ENCODE assay signal across 10 mouse cellular contexts in genomic region chr16:74900835-74901234, GRCm38 (mm10).
DNase-seq lines count a peak whose midpoint lies in the region; ATAC-seq and TF ChIP-seq lines count a peak whose summit lies in the region.
"Had no signal": no experiment of that assay in that cellular context is flagged by ENCODE, and none has a peak within 500 bp of the region (broad histone marks: within the 10 kb centered on the region; RNA-seq: fewer than 3 reads in every experiment).

No protein-coding gene starts in this region.

- no peak overlapping the region for H3K4me3 ChIP-seq in myocyte
- H3K4me3 ChIP-seq in hindbrain, embryonic 11.5 days (ENCODE audit: low read depth, low read length), result no peak overlapping the region
- H3K4me3 ChIP-seq: midbrain, embryonic 12.5 days had no signal

- no peak overlapping the region for H3ac ChIP-seq in myocyte (ENCODE audit: control insufficient read depth, insufficient read length)

- no peak for TF ChIP-seq POLR2A in myocyte (IDR thresholded peaks at IDR 0.05; ENCODE audit: insufficient read length, low read depth)

- H3K4me2 ChIP-seq in myocyte (ENCODE audit: low read depth), result peak overlapping the region; percentile 47
- no peak overlapping the region for H3K4me2 ChIP-seq in hindbrain, embryonic 11.5 days (replicated peaks; ENCODE audit: low read depth, low read length)
- H3K4me2 ChIP-seq: midbrain, embryonic 12.5 days had no signal

- no peaks in the 10 kb centered on the region for H3K36me3 ChIP-seq in myocyte (ENCODE audit: control insufficient read depth, insufficient read depth)
- H3K36me3 ChIP-seq in hindbrain, embryonic 11.5 days (ENCODE audit: control insufficient read depth, insufficient read depth, low read length), result no peaks in the 10 kb centered on the region
- H3K36me3 ChIP-seq: G1E; midbrain, embryonic 12.5 days had no signal

- no peak overlapping the region for H3K27ac ChIP-seq in hindbrain, embryonic 11.5 days (ENCODE audit: low read depth, low read length)
- H3K27ac ChIP-seq: midbrain, embryonic 12.5 days had no signal

- ATAC-seq in hindbrain, embryonic 11.5 days (ENCODE audit: low FRiP score), result no peak

- intact Hi-C loops in gastrocnemius, postnatal 14 days (cut with DNase I; ENCODE audit: low total_unique reads), result no loop called here
- intact Hi-C loops in heart, postnatal 10 days (cut with DNase I), result no loop called here

- H3K9me3 ChIP-seq in hindbrain, embryonic 11.5 days (ENCODE audit: control insufficient read depth, low read length), result no peaks in the 10 kb centered on the region
- H3K9me3 ChIP-seq: G1E; midbrain, embryonic 12.5 days had no signal

- 55% methylated on average over 7 of the region's 7 CpGs for WGBS in hindbrain, embryonic 11.5 days

- DNase-seq in gastrocnemius, postnatal 14 days, result peak; percentile 36
- DNase-seq in gastrocnemius, adult 8-10 months (ENCODE audit: low spot score in 2 of 2), result no peak
- peak; percentile 40 for DNase-seq in right cerebral cortex, adult 18-20 months
- DNase-seq in right cerebral cortex, postnatal 36 days (ENCODE audit: low spot score in 2 of 2), result no peak
- peak; percentile 18 to 34 for DNase-seq in heart, postnatal 10 days
- no peak for DNase-seq in hindbrain, embryonic 11.5 days (ENCODE audit: low spot score)
- no peak for DNase-seq in spleen, adult 18-20 months

- no peaks in the 10 kb centered on the region for H3K27me3 ChIP-seq in myocyte (ENCODE audit: control insufficient read depth, insufficient read depth, insufficient read length)
- H3K27me3 ChIP-seq in hindbrain, embryonic 11.5 days (ENCODE audit: control insufficient read depth, insufficient read depth, low read length), result no peaks in the 10 kb centered on the region
- H3K27me3 ChIP-seq: midbrain, embryonic 12.5 days had no signal

- no peaks in the 10 kb centered on the region for H3K4me1 ChIP-seq in hindbrain, embryonic 11.5 days (replicated peaks; ENCODE audit: control insufficient read depth, insufficient read depth, low read length)
- H3K4me1 ChIP-seq: midbrain, embryonic 12.5 days had no signal

- no peak overlapping the region for H3K9ac ChIP-seq in hindbrain, embryonic 11.5 days (ENCODE audit: low read depth, low read length)
- H3K9ac ChIP-seq: midbrain, embryonic 12.5 days had no signal

- H3K79me2 ChIP-seq in myocyte (ENCODE audit: control insufficient read depth, insufficient read depth), result no peaks in the 10 kb centered on the region

TF ChIP-seq in myocyte, 11 proteins besides CTCF, POLR2A, EP300 and RAD21:
- TF ChIP-seq USF1 (IDR thresholded peaks at IDR 0.05; ENCODE audit: low read depth) (no peak), MYOG (IDR thresholded peaks at IDR 0.05; ENCODE audit: control insufficient read depth in 1 of 3, insufficient read depth in 1 of 3, insufficient read length in 2 of 3, low read depth in 2 of 3) (no peak), TCF3 (IDR thresholded peaks at IDR 0.05; ENCODE audit: insufficient read length, low read depth) (no peak)
TF ChIP-seq in myocyte: peak in this region for 0.

Comparison
In these comparisons a context has a peak if more than half of its experiments do, and no peak if none do; other contexts are left out.
1. DNase-seq: peak in gastrocnemius, postnatal 14 days (single experiment), right cerebral cortex, adult 18-20 months (single experiment) and heart, postnatal 10 days (2 of 2); none in gastrocnemius, adult 8-10 months (0 of 2), right cerebral cortex, postnatal 36 days (0 of 2), hindbrain, embryonic 11.5 days (single experiment) and spleen, adult 18-20 months (0 of 2).